Mouse (Mus musculus): ENCODE measurements at regions not wholly inside any gene's neighbourhood (a gene's known extent, or its start where the extent isn't known, plus 50 kb on each side); places are given as distances from the start of the nearest gene placed in this dataset.

GRCm38 (mm10) chr4:106193204-106193945 is 122.6 kb upstream of the Usp24 start:
- no peak for TF ChIP-seq CTCF (IDR thresholded peaks at IDR 0.05; ENCODE audit: low read depth, low read length)
- no peak for TF ChIP-seq POLR2A (IDR thresholded peaks at IDR 0.05; ENCODE audit: borderline replicate concordance, low read depth, low read length)
- Histone ChIP-seq H3K27ac (ENCODE audit: insufficient read depth, low read depth, low read length) (no peak overlapping the region), H3K4me3 (ENCODE audit: insufficient read depth, low read length) (no peak overlapping the region), H3K4me1 (ENCODE audit: control insufficient read depth, insufficient read depth, low read length) (peaks cover 34% of the 10 kb centered on the region)

GRCm38 (mm10) chr4:106195497-106196166 is 120.4 kb upstream of the Usp24 start:
- H3K27ac ChIP-seq (ENCODE audit: insufficient read depth, low read depth, low read length) = peak overlapping the region; percentile 16
- no peak overlapping the region for H3K4me3 ChIP-seq (ENCODE audit: insufficient read depth, low read length)
- TF ChIP-seq POLR2A (IDR thresholded peaks at IDR 0.05; ENCODE audit: borderline replicate concordance, low read depth, low read length) = no peak
- no peak for TF ChIP-seq CTCF (IDR thresholded peaks at IDR 0.05; ENCODE audit: low read depth, low read length)
- H3K4me1 ChIP-seq (ENCODE audit: control insufficient read depth, insufficient read depth, low read length) = peaks cover 34% of the 10 kb centered on the region

GRCm38 (mm10) chr4:106199833-106200232 is 116.2 kb upstream of the Usp24 start:
- no peak overlapping the region for H3K27ac ChIP-seq (ENCODE audit: insufficient read depth, low read depth, low read length)
- TF ChIP-seq POLR2A (IDR thresholded peaks at IDR 0.05; ENCODE audit: borderline replicate concordance, low read depth, low read length) (no peak), CTCF (IDR thresholded peaks at IDR 0.05; ENCODE audit: low read depth, low read length) (no peak)
- H3K4me3 ChIP-seq (ENCODE audit: insufficient read depth, low read length) = no peak overlapping the region
- peaks cover 12% of the 10 kb centered on the region for H3K4me1 ChIP-seq (ENCODE audit: control insufficient read depth, insufficient read depth, low read length)

GRCm38 (mm10) chr4:106200241-106200640 is 115.8 kb upstream of the Usp24 start:
- TF ChIP-seq CTCF (IDR thresholded peaks at IDR 0.05; ENCODE audit: low read depth, low read length) (no peak), POLR2A (IDR thresholded peaks at IDR 0.05; ENCODE audit: borderline replicate concordance, low read depth, low read length) (no peak)
- H3K4me3 ChIP-seq (ENCODE audit: insufficient read depth, low read length) = no peak overlapping the region
- peaks cover 8% of the 10 kb centered on the region for H3K4me1 ChIP-seq (ENCODE audit: control insufficient read depth, insufficient read depth, low read length)
- no peak overlapping the region for H3K27ac ChIP-seq (ENCODE audit: insufficient read depth, low read depth, low read length)

GRCm38 (mm10) chr4:106202554-106202953 is 113.5 kb upstream of the Usp24 start:
- TF ChIP-seq CTCF (IDR thresholded peaks at IDR 0.05; ENCODE audit: low read depth, low read length) = no peak
- no peak for TF ChIP-seq POLR2A (IDR thresholded peaks at IDR 0.05; ENCODE audit: borderline replicate concordance, low read depth, low read length)
- no peak overlapping the region for H3K27ac ChIP-seq (ENCODE audit: insufficient read depth, low read depth, low read length)

GRCm38 (mm10) chr4:106205200-106205599 is 110.8 kb upstream of the Usp24 start:
- no peaks in the 10 kb centered on the region for H3K4me1 ChIP-seq (ENCODE audit: control insufficient read depth, insufficient read depth, low read length)
- no peak for TF ChIP-seq POLR2A (IDR thresholded peaks at IDR 0.05; ENCODE audit: borderline replicate concordance, low read depth, low read length)
- H3K4me3 ChIP-seq (ENCODE audit: insufficient read depth, low read length) = no peak overlapping the region
- no peak overlapping the region for H3K27ac ChIP-seq (ENCODE audit: insufficient read depth, low read depth, low read length)

More at GRCm38 (mm10) chr4:106202554-106202953, 113.5 kb upstream of the Usp24 start:
- no peak overlapping the region for H3K4me3 ChIP-seq (ENCODE audit: insufficient read depth, low read length)
- H3K4me1 ChIP-seq (ENCODE audit: control insufficient read depth, insufficient read depth, low read length) = no peaks in the 10 kb centered on the region

GRCm38 (mm10) chr4:106206023-106206422 is 110.0 kb upstream of the Usp24 start:
- H3K4me3 ChIP-seq (ENCODE audit: insufficient read depth, low read length) = no peak overlapping the region
- no peak overlapping the region for H3K27ac ChIP-seq (ENCODE audit: insufficient read depth, low read depth, low read length)
- TF ChIP-seq CTCF (IDR thresholded peaks at IDR 0.05; ENCODE audit: low read depth, low read length) (no peak), POLR2A (IDR thresholded peaks at IDR 0.05; ENCODE audit: borderline replicate concordance, low read depth, low read length) (no peak)

GRCm38 (mm10) chr4:106209465-106209864 is 106.5 kb upstream of the Usp24 start:
- TF ChIP-seq POLR2A (IDR thresholded peaks at IDR 0.05; ENCODE audit: borderline replicate concordance, low read depth, low read length) (no peak), CTCF (IDR thresholded peaks at IDR 0.05; ENCODE audit: low read depth, low read length) (no peak)
- H3K4me1 ChIP-seq (ENCODE audit: control insufficient read depth, insufficient read depth, low read length) = no peaks in the 10 kb centered on the region
- no peak overlapping the region for H3K4me3 ChIP-seq (ENCODE audit: insufficient read depth, low read length)
- H3K27ac ChIP-seq (ENCODE audit: insufficient read depth, low read depth, low read length) = no peak overlapping the region

More at GRCm38 (mm10) chr4:106206023-106206422, 110.0 kb upstream of the Usp24 start:
- H3K4me1 ChIP-seq (ENCODE audit: control insufficient read depth, insufficient read depth, low read length) = no peaks in the 10 kb centered on the region

GRCm38 (mm10) chr4:106209975-106210374 is 106.0 kb upstream of the Usp24 start:
- H3K4me3 ChIP-seq (ENCODE audit: insufficient read depth, low read length) = no peak overlapping the region
- H3K4me1 ChIP-seq (ENCODE audit: control insufficient read depth, insufficient read depth, low read length) = no peaks in the 10 kb centered on the region
- H3K27ac ChIP-seq (ENCODE audit: insufficient read depth, low read depth, low read length) = no peak overlapping the region
- TF ChIP-seq CTCF (IDR thresholded peaks at IDR 0.05; ENCODE audit: low read depth, low read length) = peak; percentile 42
- TF ChIP-seq POLR2A (IDR thresholded peaks at IDR 0.05; ENCODE audit: borderline replicate concordance, low read depth, low read length) = no peak

- TF ChIP-seq POLR2A (IDR thresholded peaks at IDR 0.05; ENCODE audit: borderline replicate concordance, low read depth, low read length) (no peak), CTCF (IDR thresholded peaks at IDR 0.05; ENCODE audit: low read depth, low read length) (no peak)
- Histone ChIP-seq H3K4me1 (ENCODE audit: control insufficient read depth, insufficient read depth, low read length) (no peaks in the 10 kb centered on the region), H3K4me3 (ENCODE audit: insufficient read depth, low read length) (no peak overlapping the region), H3K27ac (ENCODE audit: insufficient read depth, low read depth, low read length) (no peak overlapping the region)
These were observed 101.8 kb upstream of the Usp24 start for GRCm38 (mm10) chr4:106214170-106214569.

Measured in bone marrow macrophage, adult 2 months (primary cell).